Mouse (Mus musculus) spleen, postnatal 36 days (tissue): ENCODE measurements at regions not wholly inside any gene's neighbourhood (a gene's known extent, or its start where the extent isn't known, plus 50 kb on each side); places are given as distances from the start of the nearest gene placed in this dataset.

Experiments
- DNase-seq, 2 experiments: peaks; one replicate each; pipeline ENCODE4 v3.0.0; 2022; ENCODE audit warnings: low spot score in 2 of 2, mixed read lengths in 1 of 2

DNA sequence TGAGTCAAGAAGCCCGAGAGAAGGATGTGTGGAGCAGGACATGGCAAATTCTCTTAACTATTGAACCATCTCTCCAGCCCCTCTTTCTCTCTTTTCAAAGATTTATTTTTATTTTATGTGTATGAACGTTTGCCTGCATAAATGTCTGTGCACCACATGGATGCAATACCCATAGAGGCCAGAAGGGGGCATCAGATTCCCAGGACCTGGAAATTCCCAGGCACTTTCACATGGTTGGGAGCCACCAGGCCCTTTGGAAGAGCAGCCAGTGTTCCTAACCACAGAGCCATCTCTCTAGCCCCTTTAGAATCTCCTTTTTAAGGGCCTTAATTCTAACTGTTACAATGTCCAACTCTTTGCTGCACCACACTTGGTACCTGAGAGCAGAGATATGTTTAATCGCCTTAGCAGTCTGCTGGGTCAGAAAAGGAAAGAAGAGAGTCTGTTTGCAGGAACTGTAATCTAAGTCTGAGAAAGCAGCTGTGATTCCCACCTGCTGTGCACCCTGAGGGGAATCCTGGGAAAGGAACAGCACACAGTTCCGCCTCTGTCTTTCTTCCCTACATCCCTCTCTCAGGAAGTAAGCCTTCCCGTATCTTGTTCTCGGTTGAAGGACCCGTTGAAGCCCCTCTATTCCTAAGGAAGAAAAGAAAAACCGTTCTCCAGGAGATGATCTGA lies 186.8 kb downstream of the Katnal1 start:
- no peak for DNase-seq

DNA sequence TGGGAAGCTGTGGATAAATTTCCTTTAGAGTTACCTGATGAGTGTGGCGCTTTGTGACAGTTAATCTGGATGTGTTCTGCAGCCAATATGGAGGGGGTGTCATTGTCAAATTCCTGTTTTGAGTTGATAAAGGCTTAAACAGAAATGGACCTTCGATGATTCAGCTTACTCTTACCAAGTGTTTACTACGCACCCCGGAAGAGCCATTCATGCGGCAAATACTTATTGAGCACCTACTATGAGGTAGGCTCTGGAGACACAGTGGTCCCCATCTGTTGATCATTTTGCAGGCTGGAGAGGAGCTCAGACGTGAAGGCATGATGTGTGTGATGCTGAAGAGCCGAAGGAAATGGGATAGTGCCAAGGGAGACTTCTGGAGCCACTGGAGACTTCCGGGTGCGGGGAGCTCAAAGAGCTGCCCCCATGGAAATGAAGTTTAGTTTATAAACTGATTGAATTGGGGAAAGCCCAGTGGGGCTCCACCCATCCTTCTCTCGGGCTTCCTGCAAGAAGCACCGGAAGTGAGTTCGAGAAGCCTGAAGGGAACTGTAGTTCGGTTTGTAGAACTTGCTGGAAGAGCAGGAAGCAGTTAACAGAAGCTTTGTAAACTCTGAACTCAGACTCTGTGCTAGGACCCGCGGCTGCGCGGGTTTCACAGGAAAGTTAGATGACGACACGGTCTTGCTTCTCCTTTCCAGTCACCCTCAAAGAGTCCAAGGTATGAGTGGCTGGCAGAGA lies 187.7 kb downstream of the Katnal1 start:
- DNase-seq, result peak in 1 of 2 experiments; percentile 24

DNA sequence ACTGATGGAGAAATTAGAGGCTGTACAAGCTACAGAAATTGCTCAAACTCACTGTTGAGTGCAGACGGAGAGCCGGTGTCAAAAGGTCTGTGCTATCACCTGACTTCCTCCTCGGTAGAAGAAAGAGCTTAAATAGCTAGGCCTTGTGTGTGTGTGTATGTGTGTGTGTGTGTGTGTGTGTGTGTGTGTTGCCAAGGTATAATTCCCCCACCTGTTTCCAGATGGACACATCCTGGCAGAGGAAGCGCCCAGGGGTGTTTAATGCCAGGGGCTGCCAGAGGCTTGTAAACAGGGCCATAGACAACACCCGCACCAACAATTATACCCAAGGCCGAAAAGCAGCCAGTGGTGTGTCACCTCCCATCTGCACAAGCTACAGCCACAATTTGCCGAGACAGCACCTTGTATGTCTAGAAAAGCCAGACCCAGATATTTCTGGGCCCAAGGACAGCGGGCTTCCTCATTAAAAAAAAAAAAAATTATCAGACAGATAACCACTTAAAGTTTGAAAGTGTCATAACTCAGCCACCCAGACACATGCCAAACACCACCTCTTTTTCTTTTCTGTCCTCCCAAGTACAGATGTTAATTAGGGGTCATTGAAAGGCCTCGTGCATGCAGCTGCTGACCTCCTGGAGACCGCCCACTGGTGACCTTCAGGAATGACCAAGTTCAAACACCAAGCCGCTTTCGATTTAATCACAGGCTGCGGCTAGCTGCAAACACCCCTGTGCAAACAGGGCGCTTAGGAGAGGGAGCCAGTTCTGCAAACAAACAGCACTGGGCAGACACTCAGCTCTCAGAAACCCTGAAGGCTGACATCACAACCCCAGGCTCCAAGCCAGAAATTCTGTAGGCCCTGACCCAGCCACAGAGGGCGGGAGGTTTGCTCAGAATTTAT lies 188.0 kb upstream of the Ubl3 start:
- DNase-seq, result no peak

DNA sequence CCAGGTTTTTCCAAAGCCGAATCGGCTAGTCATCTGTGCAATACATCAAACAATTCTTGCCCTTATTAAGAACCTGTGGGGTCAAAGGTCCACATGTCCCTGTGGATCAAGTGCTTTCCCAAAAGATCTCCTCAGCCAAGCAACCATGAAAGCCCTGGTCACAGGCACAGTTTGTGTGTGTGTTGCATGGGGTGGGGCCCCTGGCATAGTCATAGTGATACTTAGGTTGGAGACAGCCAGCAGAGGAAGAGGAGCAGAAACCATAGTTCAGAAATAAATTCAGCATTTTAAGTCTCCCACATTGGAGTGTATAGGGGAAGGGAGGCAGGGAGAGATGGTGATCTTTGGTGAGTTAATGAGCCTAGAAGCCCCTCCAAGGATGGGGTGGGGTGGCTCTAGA lies 187.1 kb upstream of the Ubl3 start:
- DNase-seq, result no peak

DNA sequence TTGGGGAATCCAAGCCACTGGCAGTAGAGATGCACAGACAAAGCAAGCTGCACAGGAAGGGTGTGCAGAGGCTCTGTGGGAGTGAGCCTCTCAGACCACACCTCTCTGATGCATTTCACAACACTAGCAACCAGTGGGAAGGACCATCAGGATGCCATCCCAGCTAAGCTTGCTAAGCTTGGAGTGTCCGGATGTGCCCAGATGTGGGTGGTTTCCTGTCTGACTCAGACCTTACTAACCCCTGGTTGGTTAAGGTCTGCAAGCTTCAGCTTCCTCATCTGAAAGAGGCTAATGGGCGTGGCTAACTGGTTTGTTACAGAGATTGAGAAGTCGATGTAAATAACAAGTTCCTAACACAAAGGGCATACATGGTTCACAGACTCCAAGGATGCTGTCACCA lies 186.6 kb upstream of the Ubl3 start:
- peak; percentile 41 to 51 for DNase-seq

DNA sequence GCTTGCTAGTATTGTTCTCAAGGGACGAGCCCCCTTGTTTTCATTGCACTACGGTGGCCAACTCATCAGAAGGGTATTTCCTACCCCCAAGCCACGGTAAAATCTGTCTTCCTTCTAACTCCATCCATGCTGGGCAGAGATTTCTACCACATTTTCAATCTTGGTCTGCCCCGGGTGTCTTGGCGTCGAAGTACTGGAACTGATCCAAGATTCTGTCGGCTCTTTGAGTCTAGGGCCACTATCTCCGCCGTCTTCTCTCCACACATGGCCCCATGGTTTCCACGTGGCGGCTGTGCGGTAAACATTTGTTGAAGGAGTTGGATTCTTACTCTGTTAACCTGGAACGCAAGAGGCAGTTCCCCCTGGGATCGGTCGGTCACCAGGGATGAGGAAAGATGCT lies 177.0 kb upstream of the Ubl3 start:
- no peak for DNase-seq

DNA sequence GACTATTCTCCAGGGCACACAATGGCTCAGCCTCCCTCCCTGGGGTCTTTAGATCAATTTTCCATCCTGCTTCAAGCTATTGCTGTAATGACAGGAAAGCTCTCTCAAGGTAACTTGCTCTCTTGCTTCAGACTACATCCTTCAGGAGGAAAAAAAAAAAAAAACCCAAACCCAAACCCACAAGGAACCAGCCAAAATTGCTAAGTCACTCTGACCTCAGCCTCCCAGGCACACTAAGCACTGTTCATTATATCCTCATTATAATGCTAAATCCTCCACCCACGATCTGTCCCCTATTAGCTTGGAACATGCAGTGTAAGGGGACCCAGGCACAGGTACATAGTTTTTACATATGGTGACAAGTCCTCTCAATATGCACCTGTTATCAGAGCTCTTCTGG lies 175.9 kb upstream of the Ubl3 start:
- DNase-seq, result no peak

DNA sequence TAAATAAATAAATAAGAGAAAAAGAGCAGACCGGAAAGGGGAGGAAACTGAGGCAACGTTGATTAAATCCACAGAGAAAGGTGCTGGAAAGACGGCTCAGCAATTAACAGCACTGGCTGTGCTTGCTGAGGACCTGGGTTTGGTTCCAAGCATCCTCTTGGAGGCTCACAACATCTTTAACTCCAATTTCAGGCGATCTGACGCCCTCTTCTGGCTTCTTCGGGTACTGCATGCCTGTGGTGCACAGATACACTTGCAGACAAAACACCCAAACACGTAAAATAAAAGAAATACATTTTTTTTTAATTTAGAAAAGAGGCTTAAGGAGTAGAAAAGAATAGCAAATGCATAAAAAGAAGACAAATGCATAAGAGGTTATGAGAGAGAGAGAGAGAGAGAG lies 173.9 kb upstream of the Ubl3 start:
- DNase-seq, result no peak

DNA sequence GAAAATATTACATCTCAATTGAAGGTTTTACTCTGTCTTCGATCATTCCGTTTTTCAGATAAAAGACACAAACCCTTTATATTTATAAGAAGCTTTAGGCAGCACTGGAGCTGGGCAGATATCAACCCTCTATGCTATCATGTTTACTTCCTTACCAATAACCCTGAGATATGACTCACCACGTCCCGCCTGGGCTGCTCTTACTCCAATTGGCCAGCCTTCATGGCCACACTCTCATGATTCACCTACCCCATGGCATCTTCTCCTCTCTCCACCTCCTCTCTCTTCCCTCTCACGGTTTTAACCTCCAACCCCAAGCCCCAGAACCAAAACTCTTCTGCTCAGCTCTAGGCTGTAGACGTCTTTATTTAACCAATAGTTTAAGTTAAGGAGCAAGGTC lies 171.9 kb upstream of the Ubl3 start:
- no peak for DNase-seq

DNA sequence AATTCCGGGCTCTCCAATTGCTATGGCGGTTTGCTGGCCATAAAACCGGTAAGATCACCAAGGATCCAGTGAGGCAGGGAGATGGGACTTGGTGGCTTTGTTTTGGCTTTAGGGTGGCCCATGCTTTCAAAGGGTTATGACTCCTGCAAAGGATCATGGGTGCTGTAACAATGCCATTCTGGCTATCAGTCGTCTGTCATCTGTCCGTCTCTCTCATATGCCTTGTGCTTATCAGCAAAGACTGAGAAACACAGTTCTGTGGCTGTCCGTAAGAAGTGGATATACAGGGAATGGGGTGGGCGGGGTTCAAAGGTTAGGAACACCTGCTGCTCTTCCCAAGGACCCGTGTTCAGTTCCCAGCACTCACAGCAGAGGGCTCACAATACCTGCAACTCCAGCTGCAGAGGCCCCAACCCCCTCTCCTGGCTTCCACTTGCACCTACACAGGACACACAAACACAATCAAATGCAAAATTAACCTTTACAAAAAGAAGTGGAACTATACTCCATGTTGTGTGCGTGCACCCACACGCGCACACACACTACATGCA lies 171.2 kb upstream of the Ubl3 start:
- no peak for DNase-seq

DNA sequence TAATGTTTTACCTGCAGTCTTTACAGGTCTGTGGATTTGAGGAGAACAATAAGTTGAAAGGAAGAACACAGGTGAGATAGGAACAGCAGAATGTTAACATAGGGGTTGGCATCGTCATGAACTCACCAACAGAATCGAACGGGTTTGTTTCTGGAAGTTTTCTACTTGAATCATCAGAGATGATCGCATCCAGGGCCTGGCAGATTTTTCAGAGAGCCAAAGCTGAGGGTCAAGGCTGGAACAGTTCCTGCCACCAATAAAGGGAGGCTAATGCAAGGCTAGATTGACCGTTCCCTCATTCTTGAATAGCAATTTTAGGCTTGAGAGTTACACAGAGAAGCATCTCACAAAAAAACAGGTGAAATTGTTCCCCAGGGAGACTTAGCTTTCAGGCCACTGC lies 168.0 kb upstream of the Ubl3 start:
- DNase-seq, result no peak

DNA sequence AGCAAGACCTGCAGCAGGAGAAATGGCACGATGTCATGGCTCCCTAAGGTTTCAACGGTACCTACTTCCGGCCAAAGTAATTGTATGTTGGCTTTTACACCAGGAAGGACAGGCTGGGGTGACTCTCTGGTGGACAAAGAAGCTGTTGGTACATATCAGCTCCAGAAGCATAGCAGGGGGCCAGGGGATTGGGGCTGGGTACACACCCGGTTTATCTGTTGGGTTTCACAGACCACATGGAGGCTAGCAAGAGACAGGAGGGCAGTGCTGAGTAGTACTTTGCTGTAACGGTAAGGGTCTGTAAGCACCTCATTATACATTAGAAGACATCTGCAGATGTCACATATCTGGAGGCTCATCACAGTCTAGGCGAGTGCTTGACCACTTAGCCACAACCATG lies 164.0 kb upstream of the Ubl3 start:
- no peak for DNase-seq

DNA sequence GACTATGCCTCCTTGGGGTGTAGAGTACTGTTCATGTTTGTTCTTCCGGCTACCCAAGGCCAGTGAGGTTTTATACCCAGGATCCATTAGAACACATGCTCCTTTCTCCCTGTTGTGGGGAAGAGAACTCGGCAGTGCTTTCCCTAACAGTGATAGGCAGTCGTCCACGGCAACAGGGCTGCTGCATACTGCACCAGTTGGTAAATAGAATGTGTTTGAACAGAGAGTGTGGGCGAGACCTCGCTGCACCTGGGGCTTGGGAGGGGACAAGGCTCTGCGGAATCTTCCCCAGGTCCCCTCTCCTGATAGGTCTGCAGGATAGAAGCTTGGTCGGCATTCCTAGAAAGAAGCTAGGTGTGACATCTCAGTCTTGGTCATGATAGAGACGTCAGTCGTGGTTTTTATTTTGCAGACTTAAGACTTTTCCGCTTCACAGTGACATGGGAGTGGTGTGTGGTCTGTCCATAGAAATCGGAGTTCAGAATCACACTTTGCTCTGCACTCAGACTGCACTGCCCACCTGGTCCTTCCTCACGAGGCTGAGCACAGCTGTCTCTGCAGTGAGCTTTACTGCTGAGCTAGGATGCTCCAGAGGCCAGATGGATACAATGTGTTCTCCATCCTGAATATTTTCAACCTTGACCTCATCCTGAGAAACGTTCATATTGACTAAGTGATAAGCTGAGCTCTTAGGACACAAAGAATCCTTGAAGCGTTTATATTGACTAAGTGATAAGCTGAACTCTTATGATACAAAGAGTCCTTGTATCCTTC lies 162.8 kb upstream of the Ubl3 start:
- no peak for DNase-seq

DNA sequence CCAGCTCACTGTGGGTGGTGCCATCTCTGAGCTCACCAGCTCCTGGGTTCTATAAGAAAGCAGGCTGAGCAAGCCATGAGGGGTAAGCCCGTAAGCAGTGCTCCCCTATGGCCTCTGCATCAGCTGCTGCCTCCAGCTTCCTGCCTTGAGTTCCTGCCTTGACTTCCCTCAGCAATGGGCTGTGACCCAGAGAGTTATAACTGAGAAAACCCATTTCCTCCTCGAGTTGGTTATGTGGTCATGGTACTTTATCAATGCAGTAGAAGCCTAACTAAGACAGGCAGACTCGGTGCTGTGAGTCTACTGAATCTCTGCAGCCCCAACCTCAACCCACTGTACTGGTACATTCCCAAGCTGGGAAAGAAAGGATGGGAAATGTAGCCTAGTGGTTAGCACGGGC lies 162.2 kb upstream of the Ubl3 start:
- peak in 1 of 2 experiments; percentile 8 for DNase-seq

DNA sequence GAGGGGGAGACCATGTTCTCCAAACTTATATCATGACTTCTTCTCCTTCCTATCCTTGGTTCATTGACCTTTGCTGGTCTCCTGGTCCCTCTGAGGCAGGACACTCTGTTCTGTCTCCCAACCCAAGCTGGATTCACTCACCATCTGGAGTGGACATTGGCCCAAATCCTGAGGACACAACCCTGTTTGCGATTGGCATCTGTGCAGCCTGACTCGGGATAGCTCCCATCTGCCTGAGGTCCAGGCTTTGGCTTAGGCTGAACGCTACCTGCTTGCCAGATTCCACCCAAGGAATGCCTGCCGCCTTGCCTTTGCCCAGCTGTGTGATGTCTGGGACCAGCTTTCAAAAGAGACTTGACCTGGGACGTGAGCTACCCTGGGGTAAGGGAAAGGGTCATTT lies 161.2 kb upstream of the Ubl3 start:
- DNase-seq, result no peak

DNA sequence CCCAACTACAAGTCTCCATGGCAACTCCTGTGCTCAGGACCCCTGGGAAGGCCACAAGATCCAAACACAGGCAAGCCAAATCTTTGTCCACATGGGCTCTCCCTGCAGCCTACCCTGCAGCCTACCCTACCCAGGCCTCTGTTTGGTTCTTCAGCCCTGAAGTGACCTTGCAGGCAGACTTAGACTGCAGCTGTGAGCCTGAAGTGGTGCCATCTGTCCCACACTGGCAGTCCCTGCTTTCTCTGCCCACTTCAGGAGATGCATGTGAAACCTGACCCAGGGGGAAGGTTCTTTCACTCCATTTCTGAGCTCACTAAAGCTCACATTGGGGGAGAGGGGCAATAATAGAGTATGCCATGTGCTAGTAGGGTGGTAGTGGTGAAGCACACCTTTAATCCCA lies 160.4 kb upstream of the Ubl3 start:
- DNase-seq, result no peak

DNA sequence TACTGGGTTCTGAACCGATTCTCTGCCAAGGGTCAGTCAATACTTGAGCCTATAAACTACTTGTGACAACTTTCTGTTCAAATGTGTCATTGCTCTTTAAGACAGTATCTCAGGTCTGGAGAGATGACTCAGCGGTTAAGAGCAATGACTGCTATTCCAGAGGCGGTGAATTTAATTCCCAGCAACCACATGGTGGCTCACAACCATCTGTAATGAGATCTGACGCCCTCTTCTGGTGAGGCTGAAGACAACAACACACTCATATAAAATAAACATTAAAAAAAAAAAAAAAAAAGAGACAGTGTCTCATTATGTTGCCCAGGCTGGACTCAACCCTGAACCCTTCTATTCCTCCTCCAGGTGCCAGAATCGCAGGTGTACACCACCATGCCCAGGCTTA lies 159.0 kb upstream of the Ubl3 start:
- no peak for DNase-seq

DNA sequence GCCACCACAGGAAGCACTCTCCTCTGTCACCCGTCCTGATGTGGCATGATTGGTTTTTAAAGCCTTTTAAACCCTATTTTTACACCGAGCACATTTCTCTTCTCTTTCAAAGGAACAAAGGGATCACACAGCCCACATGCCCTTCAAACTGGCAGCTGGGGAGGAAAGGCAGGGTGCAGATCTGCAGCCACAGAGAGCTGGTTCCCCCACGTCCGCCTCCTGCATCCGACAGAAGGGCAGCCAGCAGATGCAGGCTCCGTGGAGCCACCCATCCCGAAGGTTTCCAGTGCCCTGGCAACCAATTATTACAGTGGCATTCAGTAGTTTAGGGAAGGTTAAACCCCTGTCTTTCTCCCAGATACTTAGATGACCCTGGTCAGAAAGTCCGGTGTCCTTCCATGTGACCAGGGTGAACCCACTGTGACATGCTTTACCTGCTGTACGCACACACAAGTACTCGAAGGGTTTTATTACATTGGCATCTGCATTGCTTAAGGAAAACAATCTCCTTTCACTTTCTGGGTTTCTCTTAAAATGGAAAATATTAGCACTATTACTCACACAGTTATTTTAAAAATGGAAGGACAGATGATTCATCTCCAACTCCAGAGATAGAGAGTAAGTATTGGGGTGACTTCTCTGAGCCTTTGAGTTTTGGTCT lies 156.7 kb upstream of the Ubl3 start:
- DNase-seq, result peak; percentile 7 to 14

DNA sequence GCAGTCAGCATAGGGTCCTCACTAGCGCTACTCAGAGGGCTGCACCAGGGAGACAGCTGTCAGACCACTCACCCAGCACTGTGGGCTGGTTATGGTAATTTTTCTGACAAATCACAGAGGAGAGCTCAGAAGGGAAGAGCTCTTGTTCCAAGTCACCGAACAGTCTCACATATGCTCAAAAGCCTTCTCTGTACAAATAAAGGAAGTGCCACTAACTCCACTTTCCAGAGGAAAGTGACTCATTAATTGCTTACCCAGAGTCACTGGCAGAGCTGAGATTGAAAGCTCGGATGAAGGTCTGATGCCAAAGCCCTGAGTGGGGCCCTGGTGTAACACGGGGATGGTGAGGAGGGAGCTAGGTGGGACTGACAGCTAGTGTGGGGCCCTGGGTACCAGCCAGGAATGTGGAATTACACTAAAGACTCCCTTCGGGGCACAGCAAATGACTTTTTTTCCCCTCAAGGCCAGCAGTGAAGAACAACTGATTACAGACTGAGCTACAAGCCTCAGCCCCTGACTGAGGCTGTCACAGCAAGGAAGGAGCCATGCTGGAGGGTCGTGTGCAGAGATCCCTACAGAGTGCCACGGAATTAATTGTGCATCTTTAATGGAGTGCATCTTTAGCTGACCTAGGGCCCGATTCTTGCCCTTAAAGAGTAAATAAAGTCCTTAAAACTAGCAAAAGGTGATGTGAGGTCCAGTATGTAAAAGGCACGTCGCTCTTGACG lies 155.6 kb upstream of the Ubl3 start:
- DNase-seq, result peak; percentile 40 to 42

DNA sequence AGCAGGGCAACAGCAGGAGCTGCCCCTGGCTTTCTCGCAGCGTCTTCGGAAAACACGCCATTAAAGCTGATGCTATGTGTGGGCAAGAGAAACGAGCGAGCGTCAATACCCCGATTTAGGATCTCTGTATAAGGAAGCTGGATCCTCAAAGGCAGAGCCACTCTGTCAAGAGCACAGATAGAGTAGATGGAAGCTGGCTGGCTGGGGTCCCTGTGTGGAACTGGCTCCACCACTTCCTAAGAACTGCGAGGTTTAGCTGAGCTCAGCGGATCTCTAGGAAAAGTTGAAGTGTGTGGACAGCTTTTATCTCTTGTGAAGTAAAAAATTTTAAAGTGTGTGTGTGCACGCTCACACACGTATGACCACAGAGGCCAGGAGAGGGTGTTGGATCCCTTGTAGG lies 154.7 kb upstream of the Ubl3 start:
- DNase-seq, result no peak
